Mouse (Mus musculus) left cerebral cortex, postnatal 10 days (tissue): ENCODE results near the gene Lrrk2. TPM values are rescaled to one million over a fixed set of nuclear protein-coding genes. Genes with fewer than 3 reads are reported as not detected.
A peak's percentile ranks its signal among the peaks of the same experiment; 100 is the strongest.

Experiments
- DNase-seq, 2 experiments: peaks; one replicate each; pipeline ENCODE4 v3.0.0; 2021 to 2022; ENCODE audit warnings: low spot score in 2 of 2, mixed read lengths in 1 of 2; ENCODE audit errors: extremely low spot score in 1 of 2
- intact Hi-C: fragments of 180-260 bp; cut with DNase I; formaldehyde crosslinking; loops from one replicate; pipeline ENCODE4 v1.15.1; 2025
- total RNA-seq, 2 experiments: library from RNA; stranded (reverse); gene quantifications; 2 replicates each; pipeline ENCODE4 v1.2.3; 2021

Lrrk2 gene
- total RNA-seq, 2 experiments from 2014 or later = 10.4 TPM

- DNase-seq = no peak
- intact Hi-C loops = no loop called here
Observed at GRCm38 (mm10) chr15:91673569-91673905, 562 bp downstream of the Lrrk2 start.

- no peak for DNase-seq
- intact Hi-C loops = no loop called here
Observed at GRCm38 (mm10) chr15:91680116-91680515, 7.1 kb downstream of the Lrrk2 start.

GRCm38 (mm10) chr15:91685880-91686563 is 13.0 kb downstream of the Lrrk2 start:
- intact Hi-C loops = no loop called here
- no peak for DNase-seq

GRCm38 (mm10) chr15:91690648-91691047 is 17.7 kb downstream of the Lrrk2 start:
- intact Hi-C loops = no loop called here
- no peak for DNase-seq

- intact Hi-C loops = no loop called here
- no peak for DNase-seq
Observed at GRCm38 (mm10) chr15:91693051-91693450, 20.1 kb downstream of the Lrrk2 start.

- DNase-seq = no peak
- intact Hi-C loops = no loop called here
Observed at GRCm38 (mm10) chr15:91693856-91694255, 20.9 kb downstream of the Lrrk2 start.

GRCm38 (mm10) chr15:91700841-91701240 is 27.9 kb downstream of the Lrrk2 start:
- intact Hi-C loops = no loop called here

GRCm38 (mm10) chr15:91702991-91703715 is 30.2 kb downstream of the Lrrk2 start:
- peak in 1 of 2 experiments; percentile 49 for DNase-seq
- intact Hi-C loops = no loop called here

More at GRCm38 (mm10) chr15:91700841-91701240, 27.9 kb downstream of the Lrrk2 start:
- no peak for DNase-seq

- intact Hi-C loops = no loop called here
- no peak for DNase-seq
Observed at GRCm38 (mm10) chr15:91704091-91704490, 31.1 kb downstream of the Lrrk2 start.

- intact Hi-C loops = no loop called here
- peak in 1 of 2 experiments; percentile 36 for DNase-seq
Observed at GRCm38 (mm10) chr15:91709207-91710130, 36.5 kb downstream of the Lrrk2 start.

- intact Hi-C loops = no loop called here
Observed at GRCm38 (mm10) chr15:91735216-91735922, 62.4 kb downstream of the Lrrk2 start.

GRCm38 (mm10) chr15:91736791-91737533 is 64.0 kb downstream of the Lrrk2 start:
- intact Hi-C loops = no loop called here
- DNase-seq = peak in 1 of 2 experiments; percentile 68

More at GRCm38 (mm10) chr15:91735216-91735922, 62.4 kb downstream of the Lrrk2 start:
- no peak for DNase-seq

GRCm38 (mm10) chr15:91738808-91739207 is 65.8 kb downstream of the Lrrk2 start:
- no peak for DNase-seq
- intact Hi-C loops = no loop called here

- no peak for DNase-seq
- intact Hi-C loops = no loop called here
Observed at GRCm38 (mm10) chr15:91745501-91745900, 72.5 kb downstream of the Lrrk2 start.

GRCm38 (mm10) chr15:91752111-91752510 is 79.1 kb downstream of the Lrrk2 start:
- peak; percentile 16 to 56 for DNase-seq
- intact Hi-C loops = loop anchor here (5.0 to 10.0 kb wide), 3 partner anchors 145 to 587 kb away; no protein-coding TSS in a partner anchor

GRCm38 (mm10) chr15:91753378-91754080 is 80.6 kb downstream of the Lrrk2 start:
- DNase-seq = no peak
- intact Hi-C loops = loop anchor here (5.0 to 10.0 kb wide), 3 partner anchors 146 to 589 kb away; no protein-coding TSS in a partner anchor

GRCm38 (mm10) chr15:91754546-91754945 is 81.6 kb downstream of the Lrrk2 start:
- intact Hi-C loops = loop anchor here (5.0 to 10.0 kb wide), 3 partner anchors 147 to 590 kb away; no protein-coding TSS in a partner anchor
- DNase-seq = peak; percentile 57 to 67
